Mouse (Mus musculus): ENCODE data around the gene Pfkfb2.

DNA sequence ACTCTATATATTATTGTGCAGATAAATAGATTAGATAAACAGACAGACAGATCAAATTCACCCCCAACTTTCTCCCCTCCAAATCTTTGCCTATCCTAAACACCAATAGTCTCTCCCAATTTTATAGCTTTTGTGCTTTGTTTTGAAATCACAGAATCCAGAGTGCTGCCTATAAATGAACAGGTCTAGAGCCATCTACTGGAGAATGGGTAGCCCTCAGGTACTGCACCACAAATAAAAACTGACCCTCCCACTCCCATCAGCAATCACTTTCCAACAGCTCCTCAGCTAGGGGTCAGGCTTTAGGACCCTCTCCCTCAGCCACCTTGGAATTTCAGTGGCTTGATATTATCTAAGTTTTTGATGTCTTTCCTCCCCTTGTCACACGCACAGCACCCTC is 47.6 kb upstream of the Pfkfb2 start:
- TF ChIP-seq EP300 (optimal IDR thresholded peaks at IDR 0.05): no peak
- peak; percentile 70 for TF ChIP-seq CTCF (IDR thresholded peaks at IDR 0.05; ENCODE audit: low read depth)

Measured in stomach, postnatal 0 days (tissue).